Mouse (Mus musculus): Measurements from ENCODE around the gene Ttc7b.

DNA sequence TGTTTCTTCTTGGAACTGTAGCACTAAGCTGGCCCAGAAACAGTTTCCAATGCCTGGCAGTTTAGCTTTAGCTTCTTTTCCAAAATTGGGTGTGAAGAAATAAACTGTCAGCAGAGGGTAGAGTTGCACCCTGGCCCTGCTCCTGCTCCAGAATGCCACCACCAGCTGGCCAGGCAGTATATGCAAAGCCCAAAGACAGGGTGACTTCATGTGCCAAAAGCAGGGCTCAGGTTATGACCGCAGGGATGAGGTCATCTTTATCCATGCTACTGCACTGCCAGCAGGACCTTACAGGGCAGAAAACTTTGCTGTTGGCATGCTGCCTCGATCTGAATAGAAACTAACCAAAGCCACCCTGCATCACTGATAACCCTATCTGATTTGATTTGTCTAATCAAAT lies 65.2 kb downstream of the Ttc7b start:
- TF ChIP-seq CTCF (IDR thresholded peaks at IDR 0.05; ENCODE audit: borderline replicate concordance, extremely low read depth, insufficient read depth, insufficient read length), result no peak
- TF ChIP-seq POLR2A (IDR thresholded peaks at IDR 0.05; ENCODE audit: borderline replicate concordance, extremely low read depth, insufficient read depth, insufficient read length, poor library complexity, severe bottlenecking), result no peak

All from brain, embryonic 14.5 days (tissue).